Mouse (Mus musculus) ES-Bruce4 (cell line): Measurements from ENCODE around the gene Wnt6. TPM values are rescaled to one million over a fixed set of nuclear protein-coding genes. Genes with fewer than 3 reads are reported as not detected.
"Not testable (repeated sequence)": the region's sequence is repeated elsewhere in the genome, so short reads cannot be mapped to it uniquely, and the experiment has no call there.

Experiments
- H3K27ac ChIP-seq: 2 replicates; pipeline ENCODE4 v1.5.1; 2012; ENCODE audit warnings: low read length, inconsistent platforms; ENCODE audit not compliant: insufficient read depth
- H3K27me3 ChIP-seq: 2 replicates; pipeline ENCODE4 v1.6.1; 2012; ENCODE audit warnings: mild to moderate bottlenecking, low read length, inconsistent platforms; ENCODE audit not compliant: control insufficient read depth, poor library complexity, insufficient read depth, severe bottlenecking
- H3K36me3 ChIP-seq: 2 replicates; pipeline ENCODE4 v1.6.1; 2012; ENCODE audit warnings: inconsistent platforms, mild to moderate bottlenecking, low read length, moderate library complexity; ENCODE audit not compliant: control insufficient read depth, poor library complexity, insufficient read depth, severe bottlenecking
- H3K4me1 ChIP-seq: one replicate; pipeline ENCODE4 v1.8.1; 2011; ENCODE audit warnings: low read length; ENCODE audit not compliant: control insufficient read depth, insufficient read depth
- H3K4me3 ChIP-seq: 2 replicates; pipeline ENCODE4 v1.5.1; 2011; ENCODE audit warnings: low read depth, mild to moderate bottlenecking, low read length
- H3K9ac ChIP-seq: 2 replicates; pipeline ENCODE4 v1.6.1; 2012; ENCODE audit warnings: low read depth, mild to moderate bottlenecking, inconsistent platforms; ENCODE audit not compliant: poor library complexity, severe bottlenecking
- H3K9me3 ChIP-seq: replicated peaks from 2 replicates; pipeline ENCODE4 v1.6.1; 2012; ENCODE audit warnings: mild to moderate bottlenecking, low read length, inconsistent platforms; ENCODE audit not compliant: control insufficient read depth, poor library complexity, insufficient read depth, severe bottlenecking
- CTCF ChIP-seq: IDR thresholded peaks from one replicate; pipeline ENCODE4 v1.8.1; 2011; ENCODE audit warnings: low read depth, low read length
- EP300 ChIP-seq: IDR thresholded peaks from 2 replicates; pipeline ENCODE4 v1.6.1; 2011; ENCODE audit warnings: low read depth, low read length; ENCODE audit not compliant: insufficient read depth
- POLR2A ChIP-seq: IDR thresholded peaks from one replicate; pipeline ENCODE4 v1.8.1; 2011; ENCODE audit warnings: low read length; ENCODE audit not compliant: insufficient read depth
- polyA plus RNA-seq: library from polyadenylated mRNA; stranded (reverse); fragments of >200 nt; gene quantifications from 2 replicates; pipeline ENCODE4 v1.2.4, GENCODE M21; 2011; ENCODE audit warnings: low read depth; ENCODE audit not compliant: missing spikeins, insufficient read depth, insufficient read length

Wnt6 gene
- polyA plus RNA-seq, 1 experiment = 5.6 TPM

DNA sequence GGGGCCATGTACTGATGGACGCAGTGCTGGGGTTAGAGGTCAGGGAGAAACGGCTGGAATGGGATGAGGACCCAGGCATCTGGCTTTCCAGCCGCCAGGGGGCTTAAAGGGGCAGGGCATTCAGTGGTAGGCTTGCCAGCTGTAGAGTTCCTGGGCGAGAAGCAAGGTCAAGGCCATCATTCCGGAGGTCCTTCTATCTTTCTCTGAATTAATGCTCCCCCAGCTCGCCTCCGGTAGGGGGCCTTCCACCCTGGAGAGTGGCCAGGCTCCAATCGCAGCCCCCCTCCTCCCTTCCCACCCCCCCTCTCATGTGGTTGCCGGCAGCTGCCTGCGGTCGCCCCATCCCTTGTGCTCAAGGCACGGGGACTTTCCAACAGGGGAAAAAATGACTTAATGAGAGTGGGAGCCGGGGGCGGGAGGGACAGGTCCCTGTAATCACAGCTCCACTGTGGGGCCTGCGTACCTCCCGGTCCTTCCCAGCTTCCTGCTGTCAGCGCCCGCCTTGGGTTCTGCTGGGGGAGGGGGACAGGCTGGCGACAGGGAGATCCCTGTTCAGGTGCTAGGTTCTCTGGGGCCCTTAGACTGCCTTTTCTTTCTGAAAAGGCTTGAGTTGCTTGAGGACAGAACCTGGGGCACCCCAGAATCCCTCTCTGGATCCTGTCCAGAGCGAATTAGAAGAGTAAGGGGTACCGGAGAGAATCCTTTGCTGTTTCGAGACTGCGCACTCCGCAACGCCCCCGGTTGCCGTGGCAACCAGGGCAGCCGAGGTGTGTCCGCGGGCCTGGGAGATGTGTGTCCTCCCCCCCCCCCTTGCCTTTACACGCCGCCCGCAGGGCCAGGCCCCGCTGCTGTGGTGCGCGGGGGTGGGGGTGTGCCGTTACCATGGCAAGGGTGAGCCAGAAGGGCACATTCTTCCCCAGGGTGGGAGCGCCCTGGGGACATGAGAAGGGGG lies 34.9 kb downstream of the Wnt6 start:
- TF ChIP-seq CTCF = no peak
- TF ChIP-seq EP300 = 0 out of 2 replicates have a peak, but pooled peaks have one; percentile 24
- Histone ChIP-seq H3K27me3 (0 out of 2 replicates have a peak, but pooled peaks cover 2% of the 10 kb centered on the region), H3K36me3 (no peaks in the 10 kb centered on the region), H3K27ac (no peak overlapping the region), H3K9ac (no peak overlapping the region), H3K4me1 (peaks cover 4% of the 10 kb centered on the region), H3K9me3 (no peaks in the 10 kb centered on the region), H3K4me3 (0 out of 2 replicates have a peak overlapping the region, but pooled peaks have one; percentile 12)

DNA sequence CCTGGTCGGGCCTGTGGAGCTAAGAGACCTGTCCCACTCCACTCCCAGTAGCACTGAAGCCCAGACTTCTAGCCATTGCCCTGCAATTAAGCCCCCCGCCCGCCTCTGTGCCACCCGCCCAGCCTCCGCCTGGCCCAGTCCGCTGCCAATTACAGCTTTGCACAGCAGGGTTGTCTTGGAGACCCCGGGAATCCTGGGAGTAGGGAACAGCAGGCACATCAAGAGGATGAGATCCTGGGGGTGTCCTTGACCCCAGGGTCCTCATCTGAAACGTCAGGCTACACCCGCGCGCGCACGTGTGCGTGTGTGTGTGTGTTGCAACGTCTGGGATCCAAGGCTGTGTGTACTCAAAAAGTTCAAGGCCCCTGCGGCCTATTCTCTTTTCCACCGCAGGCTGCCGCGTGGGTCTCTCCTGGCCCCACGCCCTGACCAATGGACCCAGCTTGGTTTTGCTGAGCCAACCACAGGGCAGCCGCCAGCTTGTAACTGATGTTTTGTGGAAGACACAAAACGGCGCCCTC lies 35.9 kb downstream of the Wnt6 start:
- Histone ChIP-seq H3K4me1 (peaks cover 4% of the 10 kb centered on the region), H3K4me3 (peak overlapping the region; percentile 16; the same call in 1 of the 2 replicates), H3K27me3 (0 out of 2 replicates have a peak, but pooled peaks cover 2% of the 10 kb centered on the region), H3K9me3 (no peaks in the 10 kb centered on the region), H3K36me3 (no peaks in the 10 kb centered on the region), H3K27ac (no peak overlapping the region), H3K9ac (no peak overlapping the region)
- TF ChIP-seq EP300 (no peak), CTCF (no peak), POLR2A (no peak)

DNA sequence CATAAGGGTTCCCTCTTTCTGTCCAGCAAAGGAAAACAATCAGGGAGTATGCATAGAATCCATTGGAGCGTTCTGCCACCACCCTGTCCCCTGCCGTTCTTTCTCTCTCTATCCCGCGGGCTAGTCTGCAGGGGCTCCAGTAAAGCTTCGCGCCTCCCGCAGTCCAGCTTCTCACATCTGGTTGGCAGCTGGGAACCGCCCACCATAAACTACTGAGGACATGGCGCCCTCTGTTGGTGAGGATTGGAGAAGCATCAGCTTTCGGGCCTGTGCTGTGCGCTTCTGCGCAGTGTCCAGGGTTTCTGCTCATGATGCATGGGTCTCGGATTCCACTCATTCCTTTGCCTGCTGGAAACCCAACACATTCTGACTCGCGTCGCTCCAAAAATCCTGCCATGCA lies 36.4 kb downstream of the Wnt6 start:
- Histone ChIP-seq H3K9me3 (no peaks in the 10 kb centered on the region), H3K4me1 (peaks cover 4% of the 10 kb centered on the region), H3K36me3 (no peaks in the 10 kb centered on the region), H3K27me3 (0 out of 2 replicates have a peak, but pooled peaks cover 2% of the 10 kb centered on the region), H3K4me3 (peak overlapping the region; percentile 5; the same call in 1 of the 2 replicates), H3K9ac (no peak overlapping the region), H3K27ac (no peak overlapping the region)
- TF ChIP-seq EP300 (peak; percentile 70), POLR2A (no peak), CTCF (peak; percentile 97)

DNA sequence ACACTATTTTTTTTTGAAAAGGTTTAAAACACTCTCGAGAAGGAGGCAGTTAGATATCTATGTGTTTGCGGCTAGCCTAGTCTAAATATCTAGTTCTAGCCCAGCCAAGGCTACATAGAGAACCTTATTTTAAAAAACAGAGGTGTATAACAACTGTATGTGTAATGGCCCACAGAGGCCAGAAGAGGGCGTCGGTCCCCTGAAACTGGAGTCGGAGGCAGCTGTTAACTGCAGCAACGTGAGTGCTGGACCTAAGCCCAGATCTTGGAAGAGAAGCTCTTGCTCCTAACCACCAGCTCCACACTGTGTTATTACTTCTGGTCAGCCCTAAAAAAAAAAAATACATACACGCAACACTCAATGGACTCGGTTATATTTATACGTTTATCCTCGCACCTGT lies 37.3 kb downstream of the Wnt6 start:
- H3K4me1 ChIP-seq = peaks cover 2% of the 10 kb centered on the region
- no peak overlapping the region for H3K9ac ChIP-seq
- TF ChIP-seq POLR2A = no peak
- TF ChIP-seq EP300 = no peak
- TF ChIP-seq CTCF = peak; percentile 83
- H3K9me3 ChIP-seq = no peaks in the 10 kb centered on the region
- H3K27me3 ChIP-seq = 0 out of 2 replicates have a peak, but pooled peaks cover 2% of the 10 kb centered on the region
- no peak overlapping the region for H3K27ac ChIP-seq
- no peaks in the 10 kb centered on the region for H3K36me3 ChIP-seq
- H3K4me3 ChIP-seq = no peak overlapping the region

DNA sequence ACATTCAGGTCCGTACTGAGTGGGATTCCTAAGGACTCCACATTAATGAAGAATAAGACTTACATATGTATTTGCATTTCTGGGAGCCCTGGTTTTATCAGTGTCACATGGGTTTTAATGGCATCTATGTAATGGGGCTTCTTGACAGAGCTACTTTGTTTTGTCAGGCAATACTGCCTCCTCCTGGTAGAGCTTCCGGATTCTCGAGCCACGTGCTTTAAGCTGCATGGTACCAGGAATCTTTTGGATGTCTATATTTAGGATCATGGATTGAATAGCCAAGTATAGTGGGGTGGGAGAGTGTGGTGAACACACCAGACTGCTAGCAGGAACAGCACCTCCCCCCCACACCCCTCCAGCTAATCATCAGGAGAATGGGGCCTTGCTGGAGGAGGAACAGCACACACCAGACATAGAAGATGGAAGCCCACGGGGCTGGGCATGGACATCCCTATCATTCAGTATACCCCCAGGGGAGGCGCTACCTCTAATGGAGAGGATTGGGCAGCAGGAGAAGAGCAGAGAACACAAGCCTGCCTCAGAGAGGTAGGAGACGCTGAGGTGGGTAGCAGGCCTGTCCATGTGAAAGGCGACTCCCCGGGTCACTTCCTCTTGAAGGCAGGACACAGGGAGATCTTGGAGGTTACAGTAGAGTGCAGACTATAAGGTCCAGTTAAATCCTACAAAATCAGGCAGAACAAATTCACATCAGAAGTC lies 43.4 kb downstream of the Wnt6 start:
- H3K27ac ChIP-seq = no peak overlapping the region
- H3K4me3 ChIP-seq = no peak overlapping the region
- no peaks in the 10 kb centered on the region for H3K9me3 ChIP-seq
- no peak overlapping the region for H3K9ac ChIP-seq
- H3K4me1 ChIP-seq = no peaks in the 10 kb centered on the region
- no peaks in the 10 kb centered on the region for H3K36me3 ChIP-seq
- TF ChIP-seq POLR2A (no peak), EP300 (no peak), CTCF (no peak)
- H3K27me3 ChIP-seq = no peaks in the 10 kb centered on the region

DNA sequence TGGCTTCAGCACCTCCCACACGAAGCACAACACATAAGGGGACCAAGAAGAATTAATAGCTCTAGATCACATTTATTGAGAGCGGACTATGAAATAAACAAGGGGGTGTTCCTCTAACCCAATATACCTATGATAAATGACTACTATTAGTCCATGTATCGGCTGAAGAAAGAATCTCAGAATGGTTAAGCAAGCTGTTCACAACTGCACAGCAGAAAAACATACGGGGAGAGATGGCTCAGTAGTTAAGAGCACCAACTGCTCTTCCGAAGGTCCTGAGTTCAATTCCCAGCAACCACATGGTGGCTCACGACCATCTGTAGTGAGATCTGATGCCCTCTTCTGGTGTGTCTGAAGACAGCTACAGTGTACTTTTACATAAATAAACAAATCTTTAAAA lies 44.3 kb downstream of the Wnt6 start:
- H3K4me1 ChIP-seq, H3K27ac ChIP-seq, H3K9me3 ChIP-seq, H3K36me3 ChIP-seq, H3K4me3 ChIP-seq, H3K27me3 ChIP-seq: not testable (repeated sequence)
- 0 out of 2 replicates have a peak overlapping the region, but pooled peaks have one; percentile 92 for H3K9ac ChIP-seq
